Mouse (Mus musculus) midbrain, embryonic 16.5 days (tissue): ENCODE measurements at regions not wholly inside any gene's neighbourhood (a gene's known extent, or its start where the extent isn't known, plus 50 kb on each side); places are given as distances from the start of the nearest gene placed in this dataset.
A peak's percentile ranks its signal among the peaks of the same experiment; 100 is the strongest.

Source experiments
- ATAC-seq: fragments of 200-750 bp; cut with Nextera tagmentation; 2 replicates; pipeline ENCODE4 v1.8.0; 2017; ENCODE audit warnings: moderate TSS enrichment
- H3K27ac ChIP-seq: fragments of 300-500 bp; sonication (generic); 2 replicates; pipeline ENCODE4 v1.5.1; 2014; ENCODE audit warnings: mild to moderate bottlenecking, low read length, mixed read lengths
- H3K27me3 ChIP-seq: fragments of 300-500 bp; sonication (generic); 2 replicates; pipeline ENCODE4 v1.6.1; 2014; ENCODE audit warnings: low read depth, low read length, mixed read lengths; ENCODE audit not compliant: control insufficient read depth, insufficient read depth
- H3K36me3 ChIP-seq: fragments of 300-500 bp; sonication (generic); 2 replicates; pipeline ENCODE4 v1.6.1; 2014; ENCODE audit warnings: mild to moderate bottlenecking, low read length, moderate library complexity, mixed read lengths; ENCODE audit not compliant: control insufficient read depth, insufficient read depth
- H3K4me1 ChIP-seq: fragments of 300-500 bp; sonication (generic); 2 replicates; pipeline ENCODE4 v1.6.1; 2014; ENCODE audit warnings: mild to moderate bottlenecking, low read length, mixed read lengths; ENCODE audit not compliant: control insufficient read depth, insufficient read depth
- H3K4me2 ChIP-seq: fragments of 300-500 bp; sonication (generic); 2 replicates; pipeline ENCODE4 v1.6.1; 2014; ENCODE audit warnings: mild to moderate bottlenecking, low read length, mixed read lengths
- H3K4me3 ChIP-seq: fragments of 300-500 bp; sonication (generic); 2 replicates; pipeline ENCODE4 v1.5.1; 2014; ENCODE audit warnings: low read depth, mild to moderate bottlenecking, low read length, moderate library complexity, mixed read lengths
- H3K9ac ChIP-seq: fragments of 300-500 bp; sonication (generic); 2 replicates; pipeline ENCODE4 v1.6.1; 2014; ENCODE audit warnings: low read depth, low read length, mixed read lengths
- H3K9me3 ChIP-seq: fragments of 300-500 bp; sonication (generic); replicated peaks from 2 replicates; pipeline ENCODE4 v1.6.1; 2014; ENCODE audit warnings: mild to moderate bottlenecking, low read length, mixed read lengths; ENCODE audit not compliant: control insufficient read depth, poor library complexity, severe bottlenecking
- WGBS: fragments of 180-500 bp; shearing (Covaris S2); extraction: QIAGEN DNeasy Blood & Tissue Kit; methylation state at CpG from one replicate; pipeline ENCODE4 v1.1.7; 2014; 5-methylcytosine and 5-hydroxymethylcytosine counted together

GRCm38 (mm10) chr2:68799993-68800740 lies 61.1 kb upstream of the Cers6 start:
- no peak overlapping the region for H3K27ac ChIP-seq
- H3K9ac ChIP-seq, result no peak overlapping the region
- 60% methylated on average over 10 of the region's 10 CpGs for WGBS
- H3K4me2 ChIP-seq, result no peak overlapping the region
- no peaks in the 10 kb centered on the region for H3K27me3 ChIP-seq
- no peaks in the 10 kb centered on the region for H3K9me3 ChIP-seq
- ATAC-seq, result peak; percentile 64
- no peaks in the 10 kb centered on the region for H3K36me3 ChIP-seq
- H3K4me1 ChIP-seq, result peaks cover 2% of the 10 kb centered on the region; the same call in 1 of the 2 replicates
- H3K4me3 ChIP-seq, result no peak overlapping the region

- H3K4me3 ChIP-seq, result no peak overlapping the region
- no peak overlapping the region for H3K9ac ChIP-seq
- H3K27ac ChIP-seq, result no peak overlapping the region
- no peaks in the 10 kb centered on the region for H3K27me3 ChIP-seq
- no peak overlapping the region for H3K4me2 ChIP-seq
- H3K9me3 ChIP-seq, result no peaks in the 10 kb centered on the region
- ATAC-seq, result no peak
- H3K36me3 ChIP-seq, result no peaks in the 10 kb centered on the region
- peaks cover 6% of the 10 kb centered on the region; the same call in 1 of the 2 replicates for H3K4me1 ChIP-seq
- 88% methylated on average over 6 of the region's 6 CpGs for WGBS
These were observed 57.1 kb upstream of the Cers6 start for GRCm38 (mm10) chr2:68804117-68804516.

GRCm38 (mm10) chr2:68805866-68806265 lies 55.4 kb upstream of the Cers6 start:
- ATAC-seq, result peak; percentile 66; the same call in 1 of the 2 replicates
- Histone ChIP-seq H3K4me1 (peaks cover 6% of the 10 kb centered on the region; the same call in 1 of the 2 replicates), H3K9me3 (no peaks in the 10 kb centered on the region), H3K9ac (no peak overlapping the region), H3K4me3 (no peak overlapping the region), H3K27me3 (no peaks in the 10 kb centered on the region), H3K36me3 (no peaks in the 10 kb centered on the region), H3K27ac (0 out of 2 replicates have a peak overlapping the region, but pooled peaks have one; percentile 7), H3K4me2 (no peak overlapping the region)
- 28% methylated on average over 3 of the region's 3 CpGs for WGBS

GRCm38 (mm10) chr2:68806311-68806895 lies 54.8 kb upstream of the Cers6 start:
- ATAC-seq, result peak; percentile 51; the same call in 1 of the 2 replicates
- Histone ChIP-seq H3K27ac (0 out of 2 replicates have a peak overlapping the region, but pooled peaks have one; percentile 7), H3K4me3 (no peak overlapping the region), H3K4me1 (peaks cover 6% of the 10 kb centered on the region; the same call in 1 of the 2 replicates), H3K27me3 (no peaks in the 10 kb centered on the region), H3K36me3 (no peaks in the 10 kb centered on the region), H3K9ac (no peak overlapping the region), H3K4me2 (0 out of 2 replicates have a peak overlapping the region, but pooled peaks have one; percentile 10), H3K9me3 (no peaks in the 10 kb centered on the region)
- 35% methylated on average over 10 of the region's 10 CpGs for WGBS
